Mouse (Mus musculus) liver, adult (tissue): ENCODE results near the gene Fbln2.
"Not testable (repeated sequence)": the region's sequence is repeated elsewhere in the genome, so short reads cannot be mapped to it uniquely, and the experiment has no call there.

Experiments used
- GATA4 ChIP-seq: IDR thresholded peaks from 2 replicates; pipeline ENCODE4 v1.6.1; 2014; ENCODE audit warnings: mild to moderate bottlenecking, low read length; ENCODE audit not compliant: insufficient replicate concordance

Gene Fbln2

GRCm38 (mm10) chr6:91212155-91212554 is at the start of gene Fbln2:
Fbln2 (plus strand) TSS chr6:91212455.
- not testable (repeated sequence) for TF ChIP-seq GATA4

- no peak for TF ChIP-seq GATA4
Observed at GRCm38 (mm10) chr6:91163195-91163911, 48.9 kb upstream of the Fbln2 start.

- no peak for TF ChIP-seq GATA4
Observed at GRCm38 (mm10) chr6:91164584-91164983, 47.7 kb upstream of the Fbln2 start.

GRCm38 (mm10) chr6:91165210-91165609 is 47.0 kb upstream of the Fbln2 start:
- TF ChIP-seq GATA4, result no peak

- TF ChIP-seq GATA4, result no peak
Observed at GRCm38 (mm10) chr6:91167828-91168227, 44.4 kb upstream of the Fbln2 start.

GRCm38 (mm10) chr6:91169129-91169528 is 43.1 kb upstream of the Fbln2 start:
- TF ChIP-seq GATA4, result no peak

- TF ChIP-seq GATA4, result no peak
Observed at GRCm38 (mm10) chr6:91171396-91171895, 40.8 kb upstream of the Fbln2 start.

- TF ChIP-seq GATA4, result no peak
Observed at GRCm38 (mm10) chr6:91172381-91172780, 39.9 kb upstream of the Fbln2 start.

- no peak for TF ChIP-seq GATA4
Observed at GRCm38 (mm10) chr6:91173221-91173880, 38.9 kb upstream of the Fbln2 start.

- TF ChIP-seq GATA4, result no peak
Observed at GRCm38 (mm10) chr6:91174211-91174610, 38.0 kb upstream of the Fbln2 start.

- no peak for TF ChIP-seq GATA4
Observed at GRCm38 (mm10) chr6:91180767-91181171, 31.5 kb upstream of the Fbln2 start.

GRCm38 (mm10) chr6:91181320-91181719 is 30.9 kb upstream of the Fbln2 start:
- TF ChIP-seq GATA4, result no peak

GRCm38 (mm10) chr6:91182075-91182490 is 30.2 kb upstream of the Fbln2 start:
- no peak for TF ChIP-seq GATA4

- TF ChIP-seq GATA4, result no peak
Observed at GRCm38 (mm10) chr6:91183041-91183440, 29.2 kb upstream of the Fbln2 start.

GRCm38 (mm10) chr6:91183980-91184379 is 28.3 kb upstream of the Fbln2 start:
- TF ChIP-seq GATA4, result peak; percentile 6; the same call in 1 of the 2 replicates

GRCm38 (mm10) chr6:91184776-91185175 is 27.5 kb upstream of the Fbln2 start:
- no peak for TF ChIP-seq GATA4
